Mouse (Mus musculus): Measurements from ENCODE around the gene Cacna1g.
"Not testable (repeated sequence)": the region's sequence is repeated elsewhere in the genome, so short reads cannot be mapped to it uniquely, and the experiment has no call there.

Cacna1g gene

DNA sequence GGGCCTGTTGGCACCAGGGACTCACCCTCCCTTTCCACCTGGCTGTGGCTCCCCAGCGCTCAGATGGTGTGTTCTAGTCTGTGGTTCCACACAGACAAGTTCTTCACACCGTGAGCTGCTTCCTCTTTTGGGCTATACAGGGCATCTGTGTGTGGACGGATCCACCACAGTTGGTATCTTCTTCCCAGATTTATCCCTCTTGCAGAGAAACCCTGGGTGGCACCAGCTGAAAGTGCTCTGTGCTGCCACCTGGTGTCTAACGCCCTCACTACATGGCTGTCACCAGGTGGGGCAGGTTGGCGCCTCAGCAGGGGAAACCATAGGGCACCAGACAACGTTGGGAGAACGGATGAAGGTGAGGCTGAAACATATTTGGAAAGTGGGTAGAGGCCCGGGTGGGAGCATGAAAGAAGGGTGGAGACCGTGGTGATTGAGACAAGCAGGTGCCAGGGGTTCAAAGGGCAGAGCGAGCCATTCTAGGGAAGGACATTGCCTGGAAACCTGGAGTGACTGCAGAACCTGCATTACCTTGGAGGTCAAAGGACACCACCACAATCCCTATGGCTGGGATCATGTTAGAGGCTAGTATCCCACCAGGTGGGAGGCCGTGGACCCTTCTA lies 69.2 kb downstream of the Cacna1g start:
- peak; percentile 74 to 93 for DNase-seq (ENCODE audit: low spot score in 2 of 2)

DNA sequence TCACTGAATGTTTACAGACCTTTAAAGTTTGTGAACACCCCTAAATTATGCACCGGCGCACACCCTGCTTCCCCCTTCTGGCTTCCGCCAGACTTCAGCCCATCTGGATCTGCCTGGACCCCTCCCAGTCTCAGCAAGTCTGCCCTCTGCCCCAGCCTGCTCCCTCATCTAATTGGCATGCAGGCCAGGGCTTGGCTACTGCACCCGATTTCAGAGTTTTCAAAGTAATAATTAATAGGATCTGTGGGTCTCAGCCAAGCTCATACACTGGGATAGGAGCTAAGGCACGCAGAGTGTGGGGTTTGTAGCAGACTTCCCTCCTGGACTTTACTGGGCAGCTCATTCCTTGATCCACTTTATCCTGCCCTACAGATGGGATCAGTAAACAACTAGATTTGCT lies 69.8 kb downstream of the Cacna1g start:
- no peak for DNase-seq (ENCODE audit: low spot score in 2 of 2)

DNA sequence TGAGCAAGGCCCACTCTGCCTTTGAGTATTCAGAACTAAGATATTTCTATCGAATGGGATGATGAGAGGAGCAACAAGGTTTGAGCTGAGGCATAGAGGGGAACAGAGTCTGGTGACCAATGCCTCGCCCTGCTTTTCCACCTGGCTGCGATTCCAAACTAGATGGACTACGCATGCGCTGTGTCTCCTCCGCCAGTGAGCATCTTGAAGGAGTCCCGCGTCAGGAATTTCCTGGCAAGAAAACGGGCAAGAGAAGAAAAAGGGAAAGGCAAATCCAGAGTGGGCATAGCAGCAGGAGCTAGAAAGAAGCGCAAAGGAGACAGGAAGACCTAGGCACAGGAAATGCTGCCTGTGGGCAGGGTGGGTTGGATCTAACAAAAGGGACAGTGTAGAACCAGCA lies 70.2 kb downstream of the Cacna1g start:
- no peak for DNase-seq (ENCODE audit: low spot score in 2 of 2)

DNA sequence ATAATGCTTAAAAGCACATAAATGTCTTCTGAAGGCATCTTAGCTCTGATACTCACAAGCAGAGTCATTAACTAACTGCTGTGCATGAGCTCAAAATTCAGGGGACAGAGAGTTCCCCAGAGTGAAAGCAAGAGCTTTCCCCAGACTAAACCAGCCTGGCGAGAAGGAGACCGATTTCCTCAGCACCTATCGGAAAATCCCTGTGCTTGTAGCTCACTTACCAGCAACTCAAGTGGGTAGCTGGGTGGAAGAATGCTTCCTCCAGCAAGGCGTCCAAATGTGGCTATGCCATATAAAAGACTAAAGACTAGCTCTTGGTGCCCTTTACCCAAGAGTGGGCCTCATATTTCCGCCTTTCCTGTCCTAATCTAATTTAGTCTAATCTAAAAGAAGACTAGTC lies 71.3 kb downstream of the Cacna1g start:
- DNase-seq (ENCODE audit: low spot score in 2 of 2), result no peak

DNA sequence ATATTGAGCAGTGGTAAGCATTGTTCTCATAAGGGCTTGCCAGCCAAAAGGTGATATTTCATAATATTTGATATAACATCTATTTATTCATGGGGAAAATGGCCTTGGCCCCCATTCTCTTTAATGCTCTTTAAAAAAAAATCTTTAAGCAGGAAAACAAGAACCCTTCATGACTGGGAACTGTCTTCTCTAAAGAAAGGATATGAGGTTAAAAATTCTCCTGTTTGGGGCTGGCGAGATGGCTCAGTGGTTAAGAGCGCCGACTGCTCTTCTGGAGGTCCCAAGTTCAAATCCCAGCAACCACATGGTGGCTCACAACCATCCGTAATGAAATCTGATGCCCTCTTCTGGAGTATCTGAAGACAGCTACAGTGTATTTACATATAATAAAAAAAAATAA lies 72.0 kb downstream of the Cacna1g start:
- DNase-seq (ENCODE audit: low spot score in 2 of 2), result not testable (repeated sequence)

DNA sequence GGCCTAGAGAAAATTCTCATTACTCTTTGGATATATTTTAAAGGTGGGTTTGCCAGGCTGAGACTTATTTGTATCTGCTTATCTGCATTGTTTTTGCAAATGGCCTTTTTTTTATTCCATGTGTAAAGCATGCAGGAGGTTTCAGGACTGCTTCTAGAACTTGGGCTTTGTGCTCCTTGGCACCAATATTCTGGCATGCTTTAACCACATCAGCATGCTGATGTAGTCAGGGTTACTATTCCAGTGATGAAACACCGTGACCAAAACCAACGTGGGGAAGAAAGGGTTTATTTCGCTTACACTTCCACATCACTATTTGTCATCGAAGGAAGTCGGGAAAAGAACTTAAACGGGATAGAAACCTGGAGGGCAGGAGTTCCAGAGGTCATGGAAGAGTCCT lies 73.0 kb downstream of the Cacna1g start:
- no peak for DNase-seq (ENCODE audit: low spot score in 2 of 2)

DNA sequence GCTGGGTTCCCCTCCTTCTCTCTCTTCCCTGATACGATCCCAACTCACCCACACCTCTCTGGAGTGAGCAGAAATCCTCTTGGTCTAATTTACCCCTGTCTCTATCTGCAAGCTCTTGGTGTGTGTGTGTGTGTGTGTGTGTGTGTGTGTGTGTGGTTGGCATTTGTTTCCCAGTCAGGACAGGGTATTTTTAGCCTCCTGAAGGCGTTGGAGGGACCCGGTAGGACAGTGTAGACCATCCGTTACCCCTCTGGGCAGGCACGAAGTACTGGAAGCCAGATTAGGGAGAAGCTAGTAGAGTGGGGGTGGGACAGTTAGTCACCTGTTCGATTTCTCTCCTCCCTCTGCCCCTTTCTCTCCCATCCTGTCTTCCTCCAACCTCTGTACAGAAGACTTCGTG lies 79.9 kb downstream of the Cacna1g start:
- no peak for DNase-seq (ENCODE audit: low spot score in 2 of 2)

DNA sequence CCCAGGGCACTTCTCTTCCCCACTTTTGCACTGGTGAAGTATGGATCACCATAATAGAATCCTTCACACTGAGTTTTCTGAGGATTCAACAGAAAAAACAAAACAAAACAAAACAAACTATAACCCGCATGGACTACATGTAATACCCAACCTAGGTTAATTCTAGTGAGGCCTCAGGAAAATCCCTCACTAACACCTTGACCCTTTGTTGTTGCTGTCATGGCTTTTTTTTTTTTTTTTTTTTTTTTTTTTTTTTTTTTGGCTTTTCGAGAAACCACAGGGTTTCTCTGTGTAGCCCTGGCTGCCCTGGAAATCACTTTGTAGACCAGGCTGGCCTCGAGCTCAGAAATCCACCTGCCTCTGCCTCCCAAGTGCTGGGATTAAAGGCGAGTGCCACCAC lies 80.5 kb downstream of the Cacna1g start:
- DNase-seq (ENCODE audit: low spot score in 2 of 2), result not testable (repeated sequence)

DNA sequence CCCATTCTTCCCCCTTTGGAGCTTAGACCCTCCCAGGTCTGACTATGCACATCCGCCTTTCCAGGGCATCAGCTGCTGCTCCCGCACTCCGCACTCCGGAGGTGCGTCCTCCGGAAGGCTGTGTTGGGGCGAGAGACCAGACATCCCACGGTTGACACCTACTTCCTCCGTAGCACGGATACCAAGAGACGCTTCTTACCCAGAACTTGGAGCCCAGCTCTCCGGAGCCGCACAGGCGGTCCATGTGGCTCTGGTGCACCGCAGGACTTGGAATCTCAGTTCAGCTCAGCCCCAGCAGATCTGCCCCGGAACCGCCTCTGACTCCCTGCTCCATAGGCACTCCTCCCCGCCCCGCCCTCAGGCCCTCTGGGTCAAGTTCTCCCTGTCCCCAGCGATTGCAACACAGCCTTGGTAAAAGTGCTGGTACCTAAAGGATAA lies 81.3 kb downstream of the Cacna1g start, which contains the start of gene Abcc3:
TSS of gene Abcc3 (minus strand) at position 326 of the 438 bp plus-strand sequence.
- no peak for DNase-seq (ENCODE audit: low spot score in 2 of 2)

DNA sequence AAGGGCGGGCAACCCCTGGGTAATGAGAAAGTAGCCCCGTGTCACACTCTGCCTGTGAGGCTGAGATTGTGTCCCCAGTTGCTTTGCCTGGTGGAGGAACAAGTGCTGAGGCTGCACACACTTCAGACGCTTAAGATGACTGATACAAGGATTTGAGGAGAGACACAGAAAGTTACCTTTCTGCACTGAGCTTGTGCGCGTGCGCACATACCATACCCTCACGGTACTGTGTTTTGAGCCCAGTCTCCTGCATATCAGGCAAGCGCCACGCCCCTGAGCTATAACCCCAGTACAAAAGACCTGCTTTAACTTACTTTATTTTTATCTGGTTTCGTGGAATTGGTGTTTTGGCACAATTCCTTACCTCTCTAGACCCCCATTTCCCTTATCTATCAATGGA lies 82.3 kb downstream of the Cacna1g start:
- no peak for DNase-seq (ENCODE audit: low spot score in 2 of 2)

DNA sequence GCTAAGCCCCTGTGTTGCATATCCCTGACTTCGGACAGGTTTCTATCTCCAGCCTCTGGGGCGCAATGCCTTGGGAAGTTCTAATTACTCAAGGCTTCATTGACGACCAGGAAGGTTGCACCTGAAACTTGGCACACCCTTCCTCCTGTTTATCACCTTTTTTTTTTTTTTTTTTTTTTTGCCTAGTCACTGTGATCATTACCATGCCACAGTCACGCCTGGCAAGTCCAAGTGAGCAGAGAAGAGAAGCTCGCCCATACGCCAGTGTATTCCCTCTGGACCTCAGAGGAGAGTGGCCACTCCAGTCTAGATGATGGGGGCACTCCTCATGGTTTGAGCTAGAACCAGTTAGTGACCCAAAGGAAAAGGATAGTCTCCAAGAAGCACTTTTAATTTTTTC lies 83.2 kb downstream of the Cacna1g start:
- DNase-seq (ENCODE audit: low spot score in 2 of 2), result no peak

DNA sequence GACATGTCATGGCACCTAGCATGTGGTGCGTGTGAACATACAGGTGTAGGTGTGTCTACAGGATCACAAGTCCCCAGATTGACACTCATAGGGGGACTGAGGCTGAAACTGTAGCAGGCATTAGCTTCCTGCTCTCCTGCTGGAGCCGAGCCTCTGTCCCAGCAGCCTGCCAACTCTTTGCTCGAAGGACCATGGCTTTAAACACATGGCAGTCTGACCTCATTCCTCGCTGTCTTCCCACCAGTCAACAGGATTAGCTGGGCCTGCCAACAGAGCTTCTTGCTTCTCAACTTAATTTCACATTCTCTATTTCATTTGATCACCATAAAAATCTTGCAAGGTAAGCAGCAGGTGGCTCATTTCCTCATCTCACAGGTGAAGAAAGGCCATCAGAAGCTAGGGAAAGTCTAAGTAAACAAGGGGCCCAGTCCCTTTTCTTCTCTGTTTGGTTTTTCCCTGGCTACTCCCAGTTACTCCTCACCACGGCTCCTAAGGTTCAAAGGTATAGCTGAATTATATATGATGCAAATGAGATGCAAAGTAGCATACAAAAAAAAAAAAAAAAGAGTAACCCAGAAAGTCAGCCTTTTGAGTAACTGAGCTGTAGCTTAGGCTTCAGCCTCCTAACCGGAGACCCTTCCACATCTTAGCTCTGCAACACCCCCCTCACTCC lies 84.1 kb downstream of the Cacna1g start:
- no peak for DNase-seq (ENCODE audit: low spot score in 2 of 2)

DNA sequence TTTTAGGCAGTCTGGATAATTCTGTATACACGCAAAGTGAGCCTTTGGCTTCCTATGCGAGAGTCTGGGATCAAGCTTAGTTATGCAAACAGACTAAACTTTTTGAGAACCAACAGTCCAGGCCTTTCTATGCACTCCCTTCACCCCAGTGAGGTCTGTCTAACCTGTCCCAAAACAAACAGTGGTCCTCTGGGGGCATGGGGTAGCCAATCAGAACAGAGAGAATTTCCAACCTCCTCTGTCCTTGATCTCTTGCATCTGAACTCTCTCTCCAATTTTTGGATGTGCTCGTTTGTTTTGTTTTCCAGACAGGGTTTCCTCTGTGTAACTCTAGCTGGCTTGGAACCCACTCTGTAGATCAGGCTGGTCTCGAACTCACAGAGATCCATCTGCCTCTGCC lies 85.0 kb downstream of the Cacna1g start:
- no peak for DNase-seq (ENCODE audit: low spot score in 2 of 2)

DNA sequence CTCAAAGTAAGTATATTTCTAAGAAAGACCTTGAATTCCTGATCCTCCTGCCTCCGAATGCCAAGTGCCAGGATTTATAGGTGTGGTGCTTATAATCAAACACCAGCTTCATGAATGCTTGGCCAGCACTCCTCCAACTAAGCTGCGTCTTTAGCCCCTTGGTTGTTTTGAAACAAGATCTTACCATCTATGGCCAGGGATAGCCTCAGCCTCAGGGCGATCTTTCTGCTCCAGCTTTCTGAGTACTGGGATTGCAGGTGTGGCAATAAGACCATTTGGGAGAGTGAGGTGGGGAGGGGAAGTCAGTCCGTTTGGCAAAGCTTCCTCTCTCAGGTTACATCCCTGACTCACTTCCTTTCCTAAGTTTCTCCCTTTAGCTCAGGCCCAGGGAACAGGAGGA lies 86.2 kb downstream of the Cacna1g start:
- DNase-seq (ENCODE audit: low spot score in 2 of 2), result no peak

DNA sequence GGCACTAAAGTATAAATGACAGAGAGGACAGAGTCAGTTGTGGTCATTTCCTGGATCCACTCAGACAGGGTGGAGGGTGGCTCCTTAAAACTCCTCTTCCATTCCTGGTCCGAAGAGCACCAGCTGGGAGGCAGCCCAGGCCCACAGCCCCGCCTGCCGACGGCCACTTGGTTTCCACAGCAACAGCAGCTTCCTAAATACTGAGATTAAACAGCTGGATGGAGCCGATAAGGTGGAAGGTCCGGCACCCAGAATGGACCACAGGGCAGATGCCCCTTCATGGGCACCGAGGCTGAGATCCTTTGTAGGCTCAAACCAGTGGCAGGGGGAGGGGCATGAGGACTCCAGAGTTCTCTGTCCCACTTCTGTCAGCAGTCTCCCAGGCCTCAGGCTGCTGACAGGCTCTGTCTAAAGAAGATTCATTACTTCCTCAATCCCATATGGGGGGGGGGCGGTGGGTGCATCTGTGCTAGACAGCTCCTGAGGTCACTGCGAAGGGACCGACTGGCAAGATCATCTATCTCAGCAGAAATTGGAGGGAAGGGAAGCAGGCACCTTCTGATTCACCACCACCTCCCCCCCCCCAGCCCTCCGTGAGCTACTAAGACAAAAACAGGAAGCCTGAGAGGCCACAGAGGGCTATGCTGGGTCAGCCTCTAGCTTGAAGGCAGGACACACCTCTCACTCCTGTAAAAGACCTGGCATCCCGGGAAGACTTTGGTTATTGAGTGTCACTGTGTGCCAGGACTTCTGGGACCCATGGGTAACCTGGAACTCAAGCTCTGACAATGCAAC lies 87.8 kb downstream of the Cacna1g start:
- peak; percentile 34 to 67 for DNase-seq (ENCODE audit: low spot score in 2 of 2)

DNA sequence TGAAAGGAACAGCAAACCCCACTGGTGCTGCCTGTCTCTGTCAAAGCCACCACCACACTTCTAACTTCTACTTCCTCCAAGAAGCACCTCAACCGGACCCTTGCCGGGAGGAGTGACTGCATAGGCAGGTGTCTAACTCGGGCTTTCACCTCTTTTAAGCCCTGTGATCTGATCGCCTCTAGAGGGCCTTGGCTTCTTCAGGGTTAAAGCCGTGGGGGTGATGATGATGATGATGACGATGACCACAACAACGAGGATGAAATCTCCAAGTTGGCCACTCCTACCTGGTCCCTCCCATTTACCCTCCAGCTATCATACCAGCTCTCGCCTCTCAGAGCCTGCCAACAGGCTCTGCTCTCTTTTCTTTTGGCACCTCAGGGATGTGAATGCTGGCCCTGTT lies 94.3 kb downstream of the Cacna1g start:
- DNase-seq (ENCODE audit: low spot score in 2 of 2), result no peak

DNA sequence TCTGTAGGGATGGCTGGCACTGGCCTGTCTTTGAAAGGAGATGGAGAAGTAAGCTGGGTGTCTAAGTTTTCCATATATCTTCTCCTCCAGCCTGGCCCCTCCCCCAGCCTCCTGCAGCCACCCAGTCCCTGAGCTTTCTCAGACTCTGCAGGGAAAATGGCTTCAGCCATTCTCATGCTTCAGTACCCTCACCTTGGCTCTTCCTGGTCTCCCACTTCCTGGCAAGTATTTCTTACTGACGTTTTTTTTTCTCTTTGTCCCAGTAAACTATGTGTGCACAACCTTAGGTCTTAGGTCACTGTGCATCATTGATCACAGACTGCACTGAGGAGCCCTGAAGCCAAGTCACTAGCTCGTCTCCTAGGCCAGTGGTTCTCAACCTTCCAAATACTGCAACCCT lies 94.9 kb downstream of the Cacna1g start:
- no peak for DNase-seq (ENCODE audit: low spot score in 2 of 2)

DNA sequence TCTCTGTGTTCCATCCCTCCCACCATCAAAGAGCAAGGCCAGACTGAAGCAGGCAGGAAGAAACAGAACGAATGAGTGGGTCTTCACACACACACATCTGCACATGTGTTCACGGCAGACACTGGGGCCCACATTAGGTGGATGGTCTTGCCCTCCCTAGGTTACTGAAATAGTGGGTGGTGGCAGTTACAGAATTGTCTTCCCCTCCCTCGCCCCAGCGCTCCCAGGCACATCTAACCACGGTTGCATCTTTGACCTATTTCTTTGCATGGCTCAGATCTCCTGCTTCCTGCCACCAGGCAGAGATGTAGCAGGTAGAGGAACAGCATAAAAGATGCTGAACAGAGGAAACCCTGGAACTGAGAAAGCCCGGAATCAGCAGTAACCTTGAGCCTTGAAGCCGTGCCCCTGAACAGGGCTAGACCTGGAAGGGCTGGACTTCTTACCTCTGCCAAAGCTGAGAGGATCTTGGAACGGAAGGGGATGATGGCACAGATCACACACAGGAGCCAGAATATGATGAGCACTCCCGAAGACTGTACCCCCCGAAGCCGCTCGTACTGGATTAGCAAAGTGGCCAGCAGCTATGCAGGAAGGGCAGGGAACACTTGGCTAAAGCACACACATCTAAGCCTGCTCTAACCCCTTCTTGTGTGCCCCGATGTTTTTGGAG lies 99.6 kb downstream of the Cacna1g start:
- no peak for DNase-seq (ENCODE audit: low spot score in 2 of 2)

DNA sequence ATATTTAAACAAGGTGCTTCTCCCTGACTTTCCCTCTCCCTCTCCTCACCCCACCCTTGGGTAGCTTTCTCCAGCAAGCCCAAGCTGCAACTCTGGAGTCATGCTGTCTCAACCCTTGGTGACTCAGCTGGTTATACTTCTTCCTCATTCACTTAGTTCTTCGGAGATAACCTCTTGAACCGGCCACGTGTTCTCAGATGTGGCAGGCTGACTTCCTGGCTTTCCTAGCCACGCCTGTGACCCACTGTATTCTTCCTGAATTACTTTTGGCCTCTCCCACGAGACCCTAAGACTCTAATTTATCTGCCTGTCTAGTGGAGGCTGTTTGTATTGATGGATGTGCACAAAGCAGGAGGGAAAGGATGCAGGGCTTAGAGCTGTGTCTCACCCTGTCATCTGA lies 103.2 kb downstream of the Cacna1g start:
- no peak for DNase-seq (ENCODE audit: low spot score in 2 of 2)

DNA sequence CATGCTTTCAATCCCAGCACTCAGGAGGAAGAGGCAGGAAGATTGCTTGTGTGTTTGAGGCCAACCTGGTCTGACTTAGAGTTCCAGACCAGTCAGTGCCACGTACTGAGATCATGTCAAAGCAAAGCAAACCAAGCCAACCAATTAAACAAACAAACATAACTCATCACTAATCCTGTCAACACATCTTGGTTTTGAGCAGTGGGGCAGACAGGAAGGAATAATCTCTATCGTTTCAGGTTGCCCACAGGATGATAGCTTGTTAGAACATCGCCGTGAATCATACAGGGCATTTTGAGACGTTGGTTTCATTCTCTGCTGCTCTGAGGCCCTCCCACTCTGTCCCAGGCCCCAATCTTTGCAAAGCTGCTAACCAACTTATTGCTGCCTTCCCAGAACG lies 104.0 kb downstream of the Cacna1g start:
- DNase-seq (ENCODE audit: low spot score in 2 of 2), result no peak

DNA sequence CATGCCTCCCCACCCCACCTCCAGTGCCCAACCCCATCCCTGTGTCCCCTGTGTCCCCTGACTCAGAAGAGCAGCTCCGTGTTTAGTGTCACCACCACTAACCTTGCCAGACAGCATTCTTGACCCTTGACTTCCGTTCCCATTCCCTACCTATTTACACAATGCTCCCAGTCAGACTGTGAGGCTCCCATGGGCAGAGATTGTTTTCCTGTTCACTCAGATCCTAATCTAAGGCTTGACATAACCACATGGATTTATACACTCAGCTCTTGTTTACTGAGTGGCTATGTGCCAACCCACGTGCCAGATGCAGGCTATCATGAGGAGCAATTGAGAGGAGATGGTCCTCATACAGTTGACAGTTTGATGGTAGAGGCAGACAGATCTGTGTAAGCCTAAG lies 108.7 kb downstream of the Cacna1g start:
- no peak for DNase-seq (ENCODE audit: low spot score in 2 of 2)

DNA sequence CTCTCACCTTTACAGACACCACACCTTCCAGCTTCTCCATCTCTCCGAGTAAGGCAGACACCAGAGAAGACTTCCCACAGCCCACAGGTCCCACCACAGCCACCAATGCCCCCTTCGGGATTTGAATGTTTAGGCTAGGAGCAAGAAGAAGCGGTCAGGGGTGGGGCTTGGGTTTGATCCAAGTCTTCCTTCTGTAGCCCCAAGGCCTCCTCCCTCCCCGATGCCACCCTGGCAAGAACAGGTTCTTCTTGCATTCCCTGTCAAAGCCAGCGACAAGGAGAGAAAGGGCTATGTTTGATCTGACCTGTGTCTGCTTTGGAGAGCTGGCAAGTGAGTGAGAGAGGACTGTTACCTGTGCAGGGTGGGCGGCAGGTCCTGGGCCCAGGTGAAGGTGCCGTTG lies 110.3 kb downstream of the Cacna1g start:
- no peak for DNase-seq (ENCODE audit: low spot score in 2 of 2)

All from spleen, postnatal 4 days (tissue).